Mouse (Mus musculus) neural tube, embryonic 14.5 days (tissue): Measurements from ENCODE around the gene Lrrc61. TPM values are rescaled to one million over a fixed set of nuclear protein-coding genes. Genes with fewer than 3 reads are reported as not detected.

ENCODE experiments used
- ATAC-seq: fragments of 200-750 bp; cut with Nextera tagmentation; 2 replicates; pipeline ENCODE4 v1.8.0; 2017; ENCODE audit warnings: low read depth, mild to moderate bottlenecking, moderate TSS enrichment, moderate library complexity
- H3K27ac ChIP-seq: fragments of 300-500 bp; sonication (generic); 2 replicates; pipeline ENCODE4 v1.5.1; 2014; ENCODE audit warnings: low read depth, mild to moderate bottlenecking, control low read depth, low read length, moderate library complexity, mixed read lengths
- H3K27me3 ChIP-seq: fragments of 300-500 bp; sonication (generic); 2 replicates; pipeline ENCODE4 v1.6.1; 2014; ENCODE audit warnings: low read length; ENCODE audit not compliant: control insufficient read depth, insufficient read depth
- H3K36me3 ChIP-seq: fragments of 300-500 bp; sonication (generic); 2 replicates; pipeline ENCODE4 v1.6.1; 2014; ENCODE audit warnings: low read length, mixed read lengths; ENCODE audit not compliant: control insufficient read depth, insufficient read depth
- H3K4me1 ChIP-seq: fragments of 300-500 bp; sonication (generic); 2 replicates; pipeline ENCODE4 v1.6.1; 2014; ENCODE audit warnings: low read length; ENCODE audit not compliant: control insufficient read depth, insufficient read depth
- H3K4me2 ChIP-seq: fragments of 300-500 bp; sonication (generic); 2 replicates; pipeline ENCODE4 v1.6.1; 2014; ENCODE audit warnings: mild to moderate bottlenecking, low read depth, low read length, control low read depth
- H3K4me3 ChIP-seq: fragments of 300-500 bp; sonication (generic); 2 replicates; pipeline ENCODE4 v1.5.1; 2014; ENCODE audit warnings: low read depth, low read length, control low read depth, mixed read lengths
- H3K9ac ChIP-seq: fragments of 300-500 bp; sonication (generic); replicated peaks from 2 replicates; pipeline ENCODE4 v1.6.1; 2014; ENCODE audit warnings: low read depth, mild to moderate bottlenecking, control low read depth, low read length, mixed read lengths
- H3K9me3 ChIP-seq: fragments of 300-500 bp; sonication (generic); 2 replicates; pipeline ENCODE4 v1.6.1; 2016; ENCODE audit warnings: low read length; ENCODE audit not compliant: control insufficient read depth
- WGBS: fragments of 180-500 bp; shearing (Covaris S2); extraction: QIAGEN DNeasy Blood & Tissue Kit; methylation state at CpG from one replicate; pipeline ENCODE4 v1.1.7; 2014; 5-methylcytosine and 5-hydroxymethylcytosine counted together
- polyA plus RNA-seq: library from polyadenylated mRNA; unstranded; fragments of >200 nt; fragmentation: Nextera tagmentation; extraction: Ambion mirVana; gene quantifications from 2 replicates; pipeline ENCODE4 v1.2.1, GENCODE M21; 2014

Gene Lrrc61
- polyA plus RNA-seq, 1 experiment from 2014 or later, result 15.1 TPM

DNA sequence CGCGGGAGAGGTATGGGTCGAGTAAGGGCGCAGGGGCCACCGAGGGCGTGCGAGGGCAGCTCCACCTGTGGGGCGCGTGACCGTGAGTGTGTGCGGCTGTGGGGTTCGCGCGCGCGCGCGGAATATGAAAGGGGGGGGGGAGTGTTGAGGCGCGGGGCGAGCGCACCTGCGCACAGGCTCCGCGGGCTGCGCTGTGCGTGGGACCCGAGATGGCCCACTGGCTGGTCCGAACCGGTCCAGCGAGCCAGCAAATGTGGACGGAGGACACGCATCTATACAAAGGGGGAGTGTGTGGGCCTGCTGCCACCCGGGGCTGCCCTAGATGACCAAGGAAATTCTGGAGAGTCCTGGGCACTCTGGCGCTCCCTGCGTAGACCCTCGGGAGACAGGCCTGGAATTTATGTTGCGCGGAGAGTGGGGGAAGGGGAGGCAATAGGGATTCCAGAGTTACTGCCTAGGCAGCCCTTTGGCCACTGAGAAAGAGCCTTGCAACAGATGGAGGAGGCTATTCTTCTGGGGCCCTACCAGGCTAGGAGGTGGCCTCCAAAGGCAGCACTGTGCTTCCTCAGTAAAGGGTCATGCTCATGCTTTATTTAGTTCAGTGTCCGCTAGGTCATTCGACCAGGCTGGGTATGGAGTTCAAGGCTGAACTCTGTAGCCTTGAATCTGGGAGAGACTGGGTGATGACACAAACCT is 39.6 kb downstream of the Lrrc61 start:
- peak overlapping the region; percentile 90 for H3K27ac ChIP-seq
- WGBS, result under 1% methylated on average over 36 of the region's 41 CpGs
- peaks cover 16% of the 10 kb centered on the region for H3K4me1 ChIP-seq
- peaks cover 29% of the 10 kb centered on the region for H3K36me3 ChIP-seq
- peaks cover 12% of the 10 kb centered on the region for H3K9me3 ChIP-seq
- H3K9ac ChIP-seq, result peak overlapping the region; percentile 80
- peak overlapping the region; percentile 78 for H3K4me2 ChIP-seq
- peak; percentile 83 for ATAC-seq
- H3K4me3 ChIP-seq, result peak overlapping the region; percentile 62
- H3K27me3 ChIP-seq, result no peaks in the 10 kb centered on the region

DNA sequence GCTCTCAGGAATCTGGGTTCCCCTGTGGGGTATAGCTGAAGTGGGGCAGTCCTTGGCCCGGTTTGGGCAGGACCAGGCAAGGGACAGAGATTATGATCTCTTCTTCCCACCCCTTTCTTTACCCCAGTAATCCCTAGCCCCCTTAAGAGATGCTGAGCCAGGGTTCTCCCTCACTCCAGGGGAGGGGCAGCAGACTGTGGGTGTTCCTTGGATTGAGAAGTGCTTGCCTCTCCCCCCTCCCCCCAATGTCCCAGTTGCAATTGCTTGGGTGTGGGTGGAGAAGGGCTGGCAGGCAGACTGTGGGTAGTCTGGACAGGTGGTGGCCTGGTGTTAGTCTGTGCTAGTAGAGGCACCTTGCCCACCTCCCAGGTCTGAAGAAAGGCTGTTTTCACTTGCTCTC is 40.7 kb downstream of the Lrrc61 start:
- H3K9ac ChIP-seq, result no peak overlapping the region; the same call in 1 of the 2 replicates
- WGBS, result 58% methylated on average over 1 of the region's 1 CpGs
- H3K27me3 ChIP-seq, result no peaks in the 10 kb centered on the region
- H3K4me2 ChIP-seq, result peak overlapping the region; percentile 78
- peaks cover 12% of the 10 kb centered on the region for H3K9me3 ChIP-seq
- peaks cover 16% of the 10 kb centered on the region for H3K4me1 ChIP-seq
- peak overlapping the region; percentile 62; the same call in 1 of the 2 replicates for H3K4me3 ChIP-seq
- peaks cover 34% of the 10 kb centered on the region for H3K36me3 ChIP-seq
- H3K27ac ChIP-seq, result no peak overlapping the region
- no peak for ATAC-seq

GRCm38 (mm10) chr6:48596545-48597232 is 42.1 kb downstream of the Lrrc61 start:
- Histone ChIP-seq H3K4me1 (peaks cover 20% of the 10 kb centered on the region), H3K4me3 (no peak overlapping the region), H3K36me3 (peaks cover 34% of the 10 kb centered on the region), H3K9ac (no peak overlapping the region), H3K4me2 (no peak overlapping the region), H3K27ac (no peak overlapping the region), H3K9me3 (peaks cover 12% of the 10 kb centered on the region), H3K27me3 (no peaks in the 10 kb centered on the region)
- WGBS, result 96% methylated on average over 45 of the region's 45 CpGs
- no peak for ATAC-seq

DNA sequence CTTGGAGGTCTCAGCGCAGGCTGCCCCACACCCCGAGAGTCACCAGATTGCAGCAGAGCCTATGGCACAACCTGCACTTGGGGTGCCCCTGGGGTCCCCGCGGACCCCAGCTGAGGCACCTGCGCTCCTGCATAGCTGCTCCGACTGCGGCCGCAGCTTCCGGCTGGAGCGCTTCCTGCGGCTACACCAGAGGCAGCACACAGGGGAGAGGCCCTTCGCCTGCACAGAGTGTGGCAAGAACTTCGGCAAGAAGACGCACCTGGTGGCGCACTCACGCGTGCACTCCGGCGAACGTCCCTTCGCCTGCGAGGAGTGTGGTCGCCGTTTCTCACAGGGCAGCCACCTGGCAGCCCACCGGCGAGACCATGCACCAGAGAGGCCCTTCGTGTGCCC is 42.6 kb downstream of the Lrrc61 start:
- Histone ChIP-seq H3K9me3 (peaks cover 12% of the 10 kb centered on the region), H3K36me3 (peaks cover 34% of the 10 kb centered on the region), H3K27ac (no peak overlapping the region), H3K27me3 (no peaks in the 10 kb centered on the region), H3K4me3 (no peak overlapping the region), H3K4me1 (peaks cover 20% of the 10 kb centered on the region), H3K4me2 (no peak overlapping the region), H3K9ac (no peak overlapping the region)
- no peak for ATAC-seq
- 94% methylated on average over 27 of the region's 27 CpGs for WGBS

GRCm38 (mm10) chr6:48600594-48600993 is 46.0 kb downstream of the Lrrc61 start:
- peak overlapping the region; percentile 89; the same call in 1 of the 2 replicates for H3K4me2 ChIP-seq
- H3K4me1 ChIP-seq, result peaks cover 10% of the 10 kb centered on the region; the same call in 1 of the 2 replicates
- 95% methylated on average over 1 of the region's 1 CpGs for WGBS
- no peaks in the 10 kb centered on the region for H3K27me3 ChIP-seq
- 0 out of 2 replicates have a peak overlapping the region, but pooled peaks have one; percentile 91 for H3K9ac ChIP-seq
- ATAC-seq, result no peak
- H3K4me3 ChIP-seq, result no peak overlapping the region
- H3K27ac ChIP-seq, result no peak overlapping the region; the same call in 1 of the 2 replicates
- H3K36me3 ChIP-seq, result peaks cover 34% of the 10 kb centered on the region
- H3K9me3 ChIP-seq, result peaks cover 12% of the 10 kb centered on the region

GRCm38 (mm10) chr6:48601271-48602079 is 46.9 kb downstream of the Lrrc61 start, which contains the start of gene Zfp775:
Gene Zfp775, plus strand, starts transcription at chr6:48602063.
- Histone ChIP-seq H3K9me3 (peaks cover 8% of the 10 kb centered on the region), H3K9ac (peak within 1 kb of the TSS; percentile 91), H3K27me3 (no peaks in the 10 kb centered on the region), H3K27ac (peak within 1 kb of the TSS; percentile 95), H3K4me2 (peak within 1 kb of the TSS; percentile 89), H3K4me3 (peak within 1 kb of the TSS; percentile 81), H3K4me1 (peaks cover 10% of the 10 kb centered on the region; the same call in 1 of the 2 replicates), H3K36me3 (peaks cover 30% of the 10 kb centered on the region)
- WGBS, result 4% methylated on average over 42 of the region's 42 CpGs
- peak; percentile 99 for ATAC-seq

DNA sequence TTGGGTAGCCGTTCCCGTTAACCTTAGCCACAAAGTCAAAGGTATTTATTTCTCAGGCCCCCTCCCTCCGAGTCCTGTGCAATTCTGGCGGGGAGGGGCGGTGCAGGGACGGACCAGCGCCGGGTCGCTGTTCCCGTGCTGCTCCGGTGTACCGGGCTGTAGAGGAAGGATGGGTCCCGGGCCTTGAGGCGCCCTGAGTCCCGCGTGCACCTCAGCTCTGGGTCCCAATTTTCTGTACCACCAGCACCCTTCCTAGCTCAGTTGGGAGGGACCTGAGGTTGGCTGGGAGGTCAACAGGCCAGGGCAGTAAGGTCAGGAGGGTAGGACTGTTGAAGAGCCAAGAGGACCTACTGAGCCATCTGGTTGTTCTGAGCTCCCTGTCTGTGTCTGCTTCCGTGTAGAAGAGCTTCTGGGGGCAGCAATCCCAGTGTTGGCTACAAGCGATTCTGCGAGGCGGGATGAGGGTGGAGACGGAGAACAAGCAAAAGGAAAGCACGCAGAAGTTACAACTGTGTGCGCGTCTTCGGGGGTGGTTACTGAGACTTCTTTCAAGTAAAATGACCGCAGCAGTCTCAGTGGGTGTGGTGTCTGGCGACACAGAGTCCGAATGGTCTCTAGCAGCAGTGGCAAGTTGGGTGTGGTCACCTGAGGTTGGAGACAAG is 47.6 kb downstream of the Lrrc61 start:
- Histone ChIP-seq H3K4me3 (peak overlapping the region; percentile 81), H3K36me3 (peaks cover 23% of the 10 kb centered on the region), H3K4me1 (peaks cover 10% of the 10 kb centered on the region; the same call in 1 of the 2 replicates), H3K27me3 (no peaks in the 10 kb centered on the region), H3K4me2 (peak overlapping the region; percentile 89), H3K27ac (peak overlapping the region; percentile 95), H3K9me3 (peaks cover under 1% of the 10 kb centered on the region; the same call in 1 of the 2 replicates), H3K9ac (peak overlapping the region; percentile 91)
- ATAC-seq, result peak; percentile 80
- WGBS, result under 1% methylated on average over 28 of the region's 28 CpGs

- Histone ChIP-seq H3K4me1 (peaks cover under 1% of the 10 kb centered on the region; the same call in 1 of the 2 replicates), H3K9ac (no peak overlapping the region), H3K4me3 (no peak overlapping the region), H3K9me3 (no peaks in the 10 kb centered on the region), H3K27ac (no peak overlapping the region), H3K27me3 (no peaks in the 10 kb centered on the region), H3K36me3 (peaks cover 2% of the 10 kb centered on the region; the same call in 1 of the 2 replicates), H3K4me2 (no peak overlapping the region)
- no peak for ATAC-seq
- WGBS, result 57% methylated on average over 2 of the region's 2 CpGs
Observed at GRCm38 (mm10) chr6:48608124-48608523, 53.5 kb downstream of the Lrrc61 start.
